Mouse (Mus musculus) urinary bladder, postnatal 4 days (tissue): ENCODE measurements around the gene Cks2.
"Not testable (repeated sequence)": the region's sequence is repeated elsewhere in the genome, so short reads cannot be mapped to it uniquely, and the experiment has no call there.

Experiments
- DNase-seq, 2 experiments: peaks; one replicate each; pipeline ENCODE4 v3.0.0; 2021 to 2022; ENCODE audit warnings: low spot score in 2 of 2

The Cks2 gene

GRCm38 (mm10) chr13:51644829-51645789 is at the start of gene Cks2:
Cks2 (plus strand) TSS chr13:51645232.
- DNase-seq, result peak; percentile 96 to 97

- no peak for DNase-seq
These were observed 49.6 kb upstream of the Cks2 start for GRCm38 (mm10) chr13:51595404-51595803.

GRCm38 (mm10) chr13:51598063-51598462 is 47.0 kb upstream of the Cks2 start:
- no peak for DNase-seq

GRCm38 (mm10) chr13:51600169-51600568 is 44.9 kb upstream of the Cks2 start:
- DNase-seq, result no peak

GRCm38 (mm10) chr13:51602764-51603163 is 42.3 kb upstream of the Cks2 start:
- no peak for DNase-seq

- DNase-seq, result no peak
These were observed 41.7 kb upstream of the Cks2 start for GRCm38 (mm10) chr13:51603221-51603893.

- DNase-seq, result no peak
These were observed 41.2 kb upstream of the Cks2 start for GRCm38 (mm10) chr13:51603894-51604244.

- DNase-seq, result no peak
These were observed 35.8 kb upstream of the Cks2 start for GRCm38 (mm10) chr13:51609231-51609630.

- DNase-seq, result no peak
These were observed 34.0 kb upstream of the Cks2 start for GRCm38 (mm10) chr13:51611060-51611459.

GRCm38 (mm10) chr13:51611500-51611899 is 33.5 kb upstream of the Cks2 start:
- no peak for DNase-seq

GRCm38 (mm10) chr13:51615815-51616214 is 29.2 kb upstream of the Cks2 start:
- DNase-seq, result peak in 1 of 2 experiments; percentile 26

- peak in 1 of 2 experiments; percentile 57 for DNase-seq
These were observed 28.5 kb upstream of the Cks2 start for GRCm38 (mm10) chr13:51616417-51617044.

- no peak for DNase-seq
These were observed 27.7 kb upstream of the Cks2 start for GRCm38 (mm10) chr13:51617306-51617705.

- peak in 1 of 2 experiments; percentile 67 for DNase-seq
These were observed 27.2 kb upstream of the Cks2 start for GRCm38 (mm10) chr13:51617861-51618260.

- DNase-seq, result no peak
These were observed 26.4 kb upstream of the Cks2 start for GRCm38 (mm10) chr13:51618602-51619001.

GRCm38 (mm10) chr13:51622626-51623025 is 22.4 kb upstream of the Cks2 start:
- no peak for DNase-seq

GRCm38 (mm10) chr13:51623678-51624077 is 21.4 kb upstream of the Cks2 start:
- DNase-seq, result no peak

GRCm38 (mm10) chr13:51628273-51628848 is 16.7 kb upstream of the Cks2 start:
- DNase-seq, result peak in 1 of 2 experiments; percentile 25

GRCm38 (mm10) chr13:51631354-51631992 is 13.6 kb upstream of the Cks2 start:
- peak in 1 of 2 experiments; percentile 26 for DNase-seq

GRCm38 (mm10) chr13:51632560-51633218 is 12.3 kb upstream of the Cks2 start:
- DNase-seq, result peak in 1 of 2 experiments; percentile 28

GRCm38 (mm10) chr13:51635384-51635783 is 9.6 kb upstream of the Cks2 start:
- DNase-seq, result not testable (repeated sequence)
